Mouse (Mus musculus): ENCODE data around the gene Rnf215. TPM values are rescaled to one million over a fixed set of nuclear protein-coding genes. Genes with fewer than 3 reads are reported as not detected.
"Not testable (repeated sequence)": the region's sequence is repeated elsewhere in the genome, so short reads cannot be mapped to it uniquely, and the experiment has no call there.

Rnf215 gene
- polyA plus RNA-seq, 1 experiment: 5.9 TPM

- Histone ChIP-seq H3K4me3 (ENCODE audit: insufficient read depth, low read depth, low read length) (no peak overlapping the region), H3K27ac (replicated peaks; ENCODE audit: low read depth, low read length) (no peak overlapping the region), H3K4me1 (ENCODE audit: control insufficient read depth, insufficient read depth, insufficient read length, low read length) (no peaks in the 10 kb centered on the region)
These were observed 31.5 kb upstream of the Rnf215 start for GRCm38 (mm10) chr11:4103522-4103921.

GRCm38 (mm10) chr11:4104989-4105388 lies 30.0 kb upstream of the Rnf215 start:
- H3K27ac ChIP-seq (replicated peaks; ENCODE audit: low read depth, low read length): no peak overlapping the region

DNA sequence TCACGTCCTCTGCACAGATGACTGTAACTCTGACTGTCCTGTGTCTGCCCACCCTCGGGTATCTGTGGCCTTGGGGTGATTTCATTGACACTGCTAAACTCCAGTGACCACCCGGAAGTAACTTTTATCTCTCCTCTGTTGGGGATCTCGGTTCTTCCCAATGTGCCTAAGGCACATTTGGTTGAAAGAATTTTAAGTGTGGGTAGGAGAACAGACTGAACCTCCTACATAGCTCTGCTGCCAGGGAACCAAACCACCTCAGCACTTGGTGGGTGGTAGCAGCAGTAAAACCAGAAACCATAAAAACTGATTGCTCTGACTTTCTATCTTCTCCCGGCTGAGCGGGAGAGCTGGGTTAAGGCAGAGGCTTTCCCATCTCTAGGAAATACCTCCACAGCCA lies 29.6 kb upstream of the Rnf215 start:
- Histone ChIP-seq H3K4me3 (ENCODE audit: insufficient read depth, low read depth, low read length) (no peak overlapping the region), H3K27ac (replicated peaks; ENCODE audit: low read depth, low read length) (no peak overlapping the region), H3K4me1 (ENCODE audit: control insufficient read depth, insufficient read depth, insufficient read length, low read length) (no peaks in the 10 kb centered on the region)

More at GRCm38 (mm10) chr11:4104989-4105388, 30.0 kb upstream of the Rnf215 start:
- H3K4me3 ChIP-seq (ENCODE audit: insufficient read depth, low read depth, low read length): no peak overlapping the region
- no peaks in the 10 kb centered on the region for H3K4me1 ChIP-seq (ENCODE audit: control insufficient read depth, insufficient read depth, insufficient read length, low read length)

- not testable (repeated sequence) for H3K4me3 ChIP-seq (ENCODE audit: insufficient read depth, low read depth, low read length); H3K4me1 ChIP-seq (ENCODE audit: control insufficient read depth, insufficient read depth, insufficient read length, low read length); H3K27ac ChIP-seq (replicated peaks; ENCODE audit: low read depth, low read length)
These were observed 27.1 kb upstream of the Rnf215 start for GRCm38 (mm10) chr11:4107901-4108300.

- Histone ChIP-seq H3K27ac (replicated peaks; ENCODE audit: low read depth, low read length) (no peak overlapping the region), H3K4me3 (ENCODE audit: insufficient read depth, low read depth, low read length) (no peak overlapping the region), H3K4me1 (ENCODE audit: control insufficient read depth, insufficient read depth, insufficient read length, low read length) (no peaks in the 10 kb centered on the region)
These were observed 26.3 kb upstream of the Rnf215 start for GRCm38 (mm10) chr11:4108691-4109090.

- no peak overlapping the region for H3K4me3 ChIP-seq (ENCODE audit: insufficient read depth, low read depth, low read length)
- peaks cover 6% of the 10 kb centered on the region; the same call in 1 of the 2 replicates for H3K4me1 ChIP-seq (ENCODE audit: control insufficient read depth, insufficient read depth, insufficient read length, low read length)
- no peak overlapping the region for H3K27ac ChIP-seq (replicated peaks; ENCODE audit: low read depth, low read length)
These were observed 23.0 kb upstream of the Rnf215 start for GRCm38 (mm10) chr11:4112033-4112432.

DNA sequence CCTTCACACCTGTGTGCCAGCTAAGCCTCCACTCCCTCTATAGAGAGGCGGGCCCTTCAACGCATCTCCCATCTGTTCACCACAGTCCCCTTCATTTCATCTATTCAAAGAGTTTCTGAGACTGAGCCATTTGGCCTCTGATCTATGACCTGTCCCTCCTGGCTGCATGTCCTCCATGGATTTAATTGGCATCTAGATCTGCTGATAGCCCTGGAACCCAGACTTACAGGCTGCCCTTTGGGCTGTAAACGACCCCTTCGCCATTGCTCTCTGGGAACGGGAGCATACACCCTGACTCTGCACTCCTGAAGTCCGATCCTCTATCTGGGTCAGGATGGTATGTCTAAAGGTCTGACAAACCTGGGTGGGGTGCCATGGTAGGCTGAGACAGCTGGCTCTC lies 22.1 kb upstream of the Rnf215 start:
- Histone ChIP-seq H3K4me3 (ENCODE audit: insufficient read depth, low read depth, low read length) (no peak overlapping the region), H3K4me1 (ENCODE audit: control insufficient read depth, insufficient read depth, insufficient read length, low read length) (peaks cover 7% of the 10 kb centered on the region; the same call in 1 of the 2 replicates), H3K27ac (replicated peaks; ENCODE audit: low read depth, low read length) (no peak overlapping the region)

GRCm38 (mm10) chr11:4113496-4113895 lies 21.5 kb upstream of the Rnf215 start:
- no peak overlapping the region for H3K27ac ChIP-seq (replicated peaks; ENCODE audit: low read depth, low read length)
- H3K4me1 ChIP-seq (ENCODE audit: control insufficient read depth, insufficient read depth, insufficient read length, low read length): peaks cover 9% of the 10 kb centered on the region; the same call in 1 of the 2 replicates
- no peak overlapping the region for H3K4me3 ChIP-seq (ENCODE audit: insufficient read depth, low read depth, low read length)

DNA sequence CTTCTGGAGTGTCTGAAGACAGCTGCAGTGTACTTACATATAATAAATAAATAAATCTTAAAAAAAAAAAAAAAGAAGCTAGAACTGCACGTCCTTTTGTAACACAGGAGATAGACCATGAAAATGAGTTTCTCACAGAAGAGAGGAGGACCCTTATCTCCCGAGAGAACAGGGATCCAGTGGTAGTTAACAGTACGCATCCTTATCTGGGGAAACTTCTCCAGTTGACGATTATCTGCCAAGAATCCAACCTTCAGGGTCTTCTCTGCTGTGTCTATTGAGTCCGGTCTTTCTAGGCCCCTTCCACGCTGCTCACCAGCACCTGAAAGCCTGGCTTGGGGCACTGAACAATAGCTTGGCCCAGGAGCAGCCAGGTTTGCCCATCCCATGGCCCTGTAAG lies 21.0 kb upstream of the Rnf215 start:
- H3K4me1 ChIP-seq (ENCODE audit: control insufficient read depth, insufficient read depth, insufficient read length, low read length): peaks cover 9% of the 10 kb centered on the region; the same call in 1 of the 2 replicates
- no peak overlapping the region for H3K27ac ChIP-seq (replicated peaks; ENCODE audit: low read depth, low read length)
- no peak overlapping the region for H3K4me3 ChIP-seq (ENCODE audit: insufficient read depth, low read depth, low read length)

DNA sequence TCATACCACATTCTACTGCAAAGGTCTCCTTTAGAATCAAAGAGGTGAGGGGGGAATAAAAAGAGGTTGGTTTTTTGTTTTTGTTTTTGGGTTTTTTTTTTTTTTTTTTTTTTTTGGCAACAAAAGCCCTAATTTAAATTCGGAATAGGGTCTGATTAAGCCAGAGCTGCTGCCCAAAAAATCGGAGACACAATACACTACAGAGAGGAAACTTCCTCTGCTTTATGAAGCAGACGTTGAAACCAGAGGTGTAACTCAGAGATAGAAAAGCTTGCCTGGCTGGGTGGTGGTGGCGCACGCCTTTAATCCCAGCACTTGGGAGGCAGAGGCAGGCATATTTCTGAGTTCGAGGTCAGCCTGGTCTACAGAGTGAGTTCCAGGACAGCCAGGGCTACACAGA lies 20.5 kb upstream of the Rnf215 start:
- not testable (repeated sequence) for H3K4me1 ChIP-seq (ENCODE audit: control insufficient read depth, insufficient read depth, insufficient read length, low read length); H3K4me3 ChIP-seq (ENCODE audit: insufficient read depth, low read depth, low read length); H3K27ac ChIP-seq (replicated peaks; ENCODE audit: low read depth, low read length)

DNA sequence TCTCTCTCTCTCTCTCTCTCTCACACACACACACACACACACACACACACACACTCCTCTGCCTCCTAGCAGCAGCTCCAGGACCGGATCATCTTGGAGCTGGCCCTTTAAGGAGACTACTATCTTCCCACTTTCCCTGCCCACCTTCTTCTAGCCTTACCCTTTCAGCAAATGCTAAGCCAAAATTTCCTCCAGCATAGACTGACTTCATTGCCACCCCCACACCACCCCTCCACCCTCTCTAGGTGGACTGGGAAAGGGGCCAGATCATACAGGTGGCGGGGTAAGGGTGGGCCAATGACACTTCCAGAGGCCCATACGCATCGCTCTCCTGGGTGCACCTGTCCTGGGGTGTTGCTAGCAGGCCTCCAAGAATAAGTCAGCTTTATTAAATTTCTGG lies 19.6 kb upstream of the Rnf215 start:
- Histone ChIP-seq H3K27ac (replicated peaks; ENCODE audit: low read depth, low read length) (no peak overlapping the region), H3K4me1 (ENCODE audit: control insufficient read depth, insufficient read depth, insufficient read length, low read length) (peaks cover 9% of the 10 kb centered on the region; the same call in 1 of the 2 replicates), H3K4me3 (ENCODE audit: insufficient read depth, low read depth, low read length) (no peak overlapping the region)

DNA sequence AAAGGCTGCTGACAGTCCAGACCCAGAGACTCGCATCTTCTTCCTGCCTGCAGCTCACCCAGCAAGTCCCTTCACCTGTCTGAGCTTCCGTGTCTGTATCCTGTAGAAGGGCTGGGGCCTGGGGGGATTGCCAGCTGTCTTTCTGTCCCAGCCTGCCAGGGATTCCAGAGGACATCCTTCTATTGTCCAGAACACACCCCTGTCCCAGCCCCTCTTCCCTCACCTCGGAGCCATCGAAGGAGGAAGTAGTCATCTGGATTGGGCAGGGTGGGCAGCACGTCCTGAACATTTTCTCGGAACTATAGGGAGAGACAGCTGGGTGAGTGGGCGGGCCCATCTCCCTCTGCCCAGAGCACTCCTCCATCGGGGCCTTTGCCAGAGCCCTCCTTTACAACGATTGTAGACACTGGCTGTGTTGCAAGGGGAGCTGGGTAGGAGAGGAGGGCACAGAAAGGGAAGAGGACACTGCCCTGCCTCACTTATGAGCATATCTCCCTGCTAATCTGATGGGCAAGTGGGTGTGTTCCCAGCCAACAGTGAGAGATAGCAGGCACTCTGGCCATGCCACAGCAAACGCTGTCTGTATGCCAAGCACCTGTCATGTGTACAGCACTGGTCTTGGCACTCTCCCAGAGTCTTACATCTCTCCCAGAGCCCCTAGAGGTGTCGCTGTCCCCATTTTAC lies 18.4 kb upstream of the Rnf215 start:
- Histone ChIP-seq H3K4me3 (ENCODE audit: insufficient read depth, low read depth, low read length) (no peak overlapping the region), H3K4me1 (ENCODE audit: control insufficient read depth, insufficient read depth, insufficient read length, low read length) (peaks cover 9% of the 10 kb centered on the region; the same call in 1 of the 2 replicates), H3K27ac (replicated peaks; ENCODE audit: low read depth, low read length) (no peak overlapping the region)

GRCm38 (mm10) chr11:4117372-4118071 lies 17.5 kb upstream of the Rnf215 start:
- Histone ChIP-seq H3K4me3 (ENCODE audit: insufficient read depth, low read depth, low read length) (peak overlapping the region; percentile 61), H3K4me1 (ENCODE audit: control insufficient read depth, insufficient read depth, insufficient read length, low read length) (peaks cover 9% of the 10 kb centered on the region; the same call in 1 of the 2 replicates), H3K27ac (replicated peaks; ENCODE audit: low read depth, low read length) (no peak overlapping the region)

DNA sequence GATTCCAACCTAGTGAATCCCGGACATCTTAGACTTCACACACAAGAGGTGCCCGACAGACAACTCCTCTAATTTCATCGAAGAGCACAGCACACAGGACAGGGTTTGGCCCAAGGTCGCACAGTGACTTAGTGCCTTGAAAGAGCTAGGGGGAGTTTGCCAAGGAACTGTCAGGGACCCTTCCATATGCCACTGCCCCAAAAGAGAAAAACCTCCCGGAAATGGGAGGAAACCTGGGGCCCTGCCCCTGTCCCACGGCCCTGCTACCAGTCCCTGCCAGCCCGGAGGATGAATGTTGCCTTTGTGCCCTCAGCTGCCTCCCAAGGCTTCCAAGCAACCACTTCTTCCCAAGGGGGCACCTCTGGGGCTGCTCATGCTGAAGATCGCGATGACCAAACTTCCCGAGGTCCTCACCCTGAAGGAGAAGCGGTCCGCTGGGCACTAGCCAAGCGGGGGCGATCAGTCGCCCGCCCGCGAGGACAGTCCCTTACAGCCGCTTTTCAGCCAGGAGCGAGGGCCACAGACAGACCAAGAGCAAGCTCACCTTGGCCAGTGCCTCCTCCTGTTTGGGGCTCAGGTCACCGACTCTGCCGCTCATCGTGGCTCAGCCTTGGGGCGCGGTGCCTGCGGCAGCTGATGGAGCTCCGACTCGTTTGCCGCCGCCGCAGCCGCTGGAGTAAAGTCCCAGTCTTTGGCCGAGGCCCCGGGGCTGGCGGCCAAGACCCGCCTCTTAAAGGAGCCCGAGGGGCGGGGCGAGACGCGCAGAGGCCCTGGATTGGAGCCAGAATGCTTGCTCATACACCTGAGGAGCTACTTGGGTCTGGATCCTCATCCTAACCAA lies 16.7 kb upstream of the Rnf215 start:
- Histone ChIP-seq H3K4me1 (ENCODE audit: control insufficient read depth, insufficient read depth, insufficient read length, low read length) (peaks cover 9% of the 10 kb centered on the region; the same call in 1 of the 2 replicates), H3K27ac (replicated peaks; ENCODE audit: low read depth, low read length) (no peak overlapping the region), H3K4me3 (ENCODE audit: insufficient read depth, low read depth, low read length) (peak overlapping the region; percentile 61)

DNA sequence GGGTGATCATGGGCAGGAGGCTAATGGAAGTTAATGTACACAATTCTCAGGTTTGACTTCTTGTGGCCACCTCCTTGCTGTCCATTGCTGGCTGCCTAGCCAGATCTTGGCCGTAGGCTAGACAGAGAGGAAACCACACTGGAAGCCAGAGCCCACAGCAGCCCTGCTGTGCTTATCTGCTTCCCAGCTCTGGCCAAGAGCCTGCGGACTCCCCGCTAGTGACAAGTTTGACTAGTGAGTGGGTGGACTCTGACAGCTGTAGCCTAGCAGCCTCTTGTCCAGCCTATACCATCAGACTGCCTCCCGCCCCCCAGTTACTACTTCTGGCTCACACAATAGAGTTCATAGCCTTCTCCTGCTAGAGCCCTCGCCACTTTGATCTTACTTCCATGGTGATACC lies 15.4 kb upstream of the Rnf215 start:
- Histone ChIP-seq H3K4me1 (ENCODE audit: control insufficient read depth, insufficient read depth, insufficient read length, low read length) (peaks cover 9% of the 10 kb centered on the region; the same call in 1 of the 2 replicates), H3K4me3 (ENCODE audit: insufficient read depth, low read depth, low read length) (no peak overlapping the region), H3K27ac (replicated peaks; ENCODE audit: low read depth, low read length) (no peak overlapping the region)

All from brown adipose tissue, adult 24 weeks (tissue).